Mouse (Mus musculus): ENCODE measurements at regions not wholly inside any gene's neighbourhood (a gene's known extent, or its start where the extent isn't known, plus 50 kb on each side); places are given as distances from the start of the nearest gene placed in this dataset.

GRCm38 (mm10) chr11:44206866-44207265, 193.0 kb upstream of the Il12b start:
- no peaks in the 10 kb centered on the region for H3K9me3 ChIP-seq
- no peak overlapping the region for H3K4me3 ChIP-seq
- no peak overlapping the region for H3K9ac ChIP-seq
- H3K27ac ChIP-seq (replicated peaks), result no peak overlapping the region
- no peaks in the 10 kb centered on the region for H3K4me1 ChIP-seq (replicated peaks)
- H3K27me3 ChIP-seq, result no peaks in the 10 kb centered on the region
- H3K36me3 ChIP-seq, result no peaks in the 10 kb centered on the region
- ATAC-seq (ENCODE audit: low read depth), result no peak
- WGBS, result 93% methylated on average over 4 of the region's 4 CpGs
- H3K4me2 ChIP-seq, result no peak overlapping the region

- Histone ChIP-seq H3K36me3 (no peaks in the 10 kb centered on the region), H3K27ac (replicated peaks) (no peak overlapping the region), H3K9me3 (no peaks in the 10 kb centered on the region), H3K9ac (no peak overlapping the region), H3K4me3 (no peak overlapping the region), H3K4me2 (no peak overlapping the region), H3K4me1 (replicated peaks) (no peaks in the 10 kb centered on the region), H3K27me3 (no peaks in the 10 kb centered on the region)
- no peak for ATAC-seq (ENCODE audit: low read depth)
- 56% methylated on average over 9 of the region's 9 CpGs for WGBS
Observed at GRCm38 (mm10) chr11:44211871-44212441, 187.9 kb upstream of the Il12b start.

- Histone ChIP-seq H3K27me3 (no peaks in the 10 kb centered on the region), H3K27ac (replicated peaks) (no peak overlapping the region), H3K4me1 (replicated peaks) (no peaks in the 10 kb centered on the region), H3K36me3 (no peaks in the 10 kb centered on the region), H3K9me3 (no peaks in the 10 kb centered on the region), H3K9ac (no peak overlapping the region), H3K4me2 (no peak overlapping the region), H3K4me3 (no peak overlapping the region)
- no peak for ATAC-seq (ENCODE audit: low read depth)
Observed at GRCm38 (mm10) chr11:44214095-44214494, 185.8 kb upstream of the Il12b start.

- Histone ChIP-seq H3K4me3 (no peak overlapping the region), H3K9ac (no peak overlapping the region), H3K4me1 (replicated peaks) (no peaks in the 10 kb centered on the region), H3K4me2 (no peak overlapping the region), H3K36me3 (no peaks in the 10 kb centered on the region), H3K27ac (replicated peaks) (no peak overlapping the region), H3K27me3 (no peaks in the 10 kb centered on the region), H3K9me3 (no peaks in the 10 kb centered on the region)
- no peak for ATAC-seq (ENCODE audit: low read depth)
- 87% methylated on average over 3 of the region's 3 CpGs for WGBS
Observed at GRCm38 (mm10) chr11:44216346-44216745, 183.5 kb upstream of the Il12b start.

DNA sequence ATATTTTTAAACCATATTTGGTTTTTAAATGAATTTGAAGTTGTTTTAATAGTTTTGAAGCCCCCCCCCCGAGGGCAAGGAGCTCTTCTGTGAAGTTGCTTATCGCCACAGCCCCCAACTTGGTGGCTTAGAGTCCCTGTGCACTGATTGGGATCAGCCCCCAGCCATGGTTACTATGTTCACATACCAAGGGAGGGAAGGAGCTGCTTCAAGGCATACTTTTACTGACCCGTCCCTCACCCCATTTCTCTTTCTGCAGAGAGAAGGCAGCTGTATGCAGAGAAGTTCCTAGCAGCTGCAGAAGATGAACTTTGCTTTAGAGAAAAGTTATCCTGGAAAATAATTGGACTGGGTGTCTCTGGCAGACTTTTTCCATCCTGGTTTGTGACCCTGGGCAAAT, 179.9 kb upstream of the Il12b start:
- Histone ChIP-seq H3K27ac (replicated peaks) (no peak overlapping the region), H3K27me3 (no peaks in the 10 kb centered on the region), H3K9ac (no peak overlapping the region), H3K9me3 (no peaks in the 10 kb centered on the region), H3K4me2 (no peak overlapping the region), H3K4me3 (no peak overlapping the region), H3K36me3 (no peaks in the 10 kb centered on the region), H3K4me1 (replicated peaks) (no peaks in the 10 kb centered on the region)
- ATAC-seq (ENCODE audit: low read depth), result no peak
- WGBS, result 67% methylated on average over 3 of the region's 3 CpGs

GRCm38 (mm10) chr11:44229996-44230395, 169.9 kb upstream of the Il12b start:
- 85% methylated on average over 5 of the region's 5 CpGs for WGBS
- Histone ChIP-seq H3K36me3 (no peaks in the 10 kb centered on the region), H3K27me3 (no peaks in the 10 kb centered on the region), H3K4me3 (no peak overlapping the region), H3K27ac (replicated peaks) (no peak overlapping the region), H3K4me2 (no peak overlapping the region), H3K9ac (no peak overlapping the region), H3K9me3 (no peaks in the 10 kb centered on the region), H3K4me1 (replicated peaks) (no peaks in the 10 kb centered on the region)
- ATAC-seq (ENCODE audit: low read depth), result no peak

DNA sequence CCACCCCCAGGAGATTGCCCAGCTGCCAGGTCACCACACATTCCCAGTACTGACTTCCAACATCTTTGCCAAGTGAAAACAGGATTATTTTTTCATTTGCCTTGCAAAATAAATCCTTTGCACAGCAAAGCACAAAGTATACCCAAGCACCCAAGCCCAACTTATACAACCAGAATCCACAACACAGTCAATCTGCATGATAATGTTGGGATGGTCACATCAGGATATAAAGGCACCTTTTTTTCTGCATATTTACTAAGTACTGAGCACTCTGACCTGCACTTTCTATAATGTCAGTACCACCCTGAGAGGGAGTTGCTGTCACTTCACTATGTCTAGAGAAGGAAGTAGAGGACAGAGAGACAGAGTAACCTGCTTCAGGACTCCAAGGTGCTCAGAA, 164.4 kb upstream of the Il12b start:
- H3K27ac ChIP-seq (replicated peaks), result no peak overlapping the region
- H3K36me3 ChIP-seq, result no peaks in the 10 kb centered on the region
- H3K4me1 ChIP-seq (replicated peaks), result no peaks in the 10 kb centered on the region
- H3K9me3 ChIP-seq, result no peaks in the 10 kb centered on the region
- no peak for ATAC-seq (ENCODE audit: low read depth)
- H3K4me3 ChIP-seq, result no peak overlapping the region
- no peak overlapping the region for H3K4me2 ChIP-seq
- no peak overlapping the region for H3K9ac ChIP-seq
- no peaks in the 10 kb centered on the region for H3K27me3 ChIP-seq

DNA sequence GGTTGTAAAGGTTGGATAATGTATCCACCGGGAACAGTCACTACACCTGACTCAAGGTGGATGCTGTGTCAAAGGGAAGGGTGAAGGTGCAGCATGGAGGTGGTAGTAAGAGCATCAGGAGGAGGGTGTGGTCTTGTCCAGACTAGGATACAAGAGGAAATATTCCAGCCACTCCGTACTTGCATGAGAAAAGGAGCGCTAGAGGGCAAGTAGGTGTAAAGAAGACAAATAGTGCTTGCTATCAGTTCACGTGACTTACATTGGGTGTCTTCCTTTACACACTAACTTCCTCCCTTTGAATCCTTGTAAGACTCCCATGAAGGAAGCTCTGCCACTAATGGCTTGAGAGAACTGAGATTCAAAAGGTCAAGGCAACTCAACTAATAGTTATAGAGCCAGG, 161.8 kb upstream of the Il12b start:
- no peaks in the 10 kb centered on the region for H3K9me3 ChIP-seq
- WGBS, result 97% methylated on average over 4 of the region's 4 CpGs
- no peaks in the 10 kb centered on the region for H3K4me1 ChIP-seq (replicated peaks)
- H3K9ac ChIP-seq, result no peak overlapping the region
- ATAC-seq (ENCODE audit: low read depth), result no peak
- H3K4me3 ChIP-seq, result no peak overlapping the region
- no peaks in the 10 kb centered on the region for H3K27me3 ChIP-seq
- no peaks in the 10 kb centered on the region for H3K36me3 ChIP-seq
- H3K27ac ChIP-seq (replicated peaks), result no peak overlapping the region
- H3K4me2 ChIP-seq, result no peak overlapping the region

GRCm38 (mm10) chr11:44238598-44238997, 161.3 kb upstream of the Il12b start:
- 82% methylated on average over 8 of the region's 8 CpGs for WGBS
- no peaks in the 10 kb centered on the region for H3K9me3 ChIP-seq
- H3K36me3 ChIP-seq, result no peaks in the 10 kb centered on the region
- H3K4me1 ChIP-seq (replicated peaks), result no peaks in the 10 kb centered on the region
- ATAC-seq (ENCODE audit: low read depth), result no peak
- no peak overlapping the region for H3K9ac ChIP-seq
- H3K27ac ChIP-seq (replicated peaks), result no peak overlapping the region
- H3K4me2 ChIP-seq, result no peak overlapping the region
- no peak overlapping the region for H3K4me3 ChIP-seq
- no peaks in the 10 kb centered on the region for H3K27me3 ChIP-seq

DNA sequence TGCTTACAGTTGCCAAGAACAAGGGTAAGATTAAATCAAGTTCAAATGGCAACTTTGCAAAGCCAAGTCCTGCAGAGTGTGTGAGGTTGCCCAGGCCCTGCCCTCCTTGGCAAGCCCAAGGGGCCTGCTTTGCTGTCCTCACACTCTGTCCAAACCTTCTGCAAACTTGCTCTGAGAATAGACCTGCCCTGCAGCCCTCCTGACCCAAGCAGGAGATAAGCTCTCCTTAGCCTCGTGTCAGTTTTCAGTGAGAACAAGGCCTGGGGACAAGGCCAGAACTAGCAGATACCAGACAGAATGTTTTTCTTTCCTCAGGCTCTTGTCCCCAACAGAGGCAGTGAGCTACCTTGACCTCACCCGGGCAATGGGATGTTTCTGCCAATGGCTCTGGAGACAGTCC, 156.7 kb upstream of the Il12b start:
- Histone ChIP-seq H3K9ac (no peak overlapping the region), H3K4me1 (replicated peaks) (no peaks in the 10 kb centered on the region), H3K27me3 (no peaks in the 10 kb centered on the region), H3K27ac (replicated peaks) (no peak overlapping the region), H3K4me3 (no peak overlapping the region), H3K4me2 (no peak overlapping the region), H3K36me3 (no peaks in the 10 kb centered on the region), H3K9me3 (no peaks in the 10 kb centered on the region)
- no peak for ATAC-seq (ENCODE audit: low read depth)
- 79% methylated on average over 2 of the region's 2 CpGs for WGBS

DNA sequence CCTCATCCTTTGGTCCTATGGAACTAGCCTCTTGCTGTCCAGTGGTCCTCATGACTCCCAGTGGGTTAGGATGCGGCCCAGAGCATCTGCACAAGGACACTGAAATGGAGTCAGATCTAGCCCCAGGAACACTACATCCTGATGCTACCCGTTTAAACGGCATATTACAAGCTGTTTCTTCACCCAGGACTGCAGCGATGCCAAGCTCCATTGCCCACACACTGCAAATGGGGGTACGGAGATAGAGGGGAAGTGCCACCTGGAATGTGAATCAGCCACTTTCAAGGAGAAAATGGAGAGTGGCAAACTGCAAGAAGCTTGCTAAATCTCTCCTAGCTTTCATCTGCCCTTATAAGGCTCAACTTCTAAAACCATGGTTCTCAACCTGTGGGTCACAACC, 148.0 kb upstream of the Il12b start:
- WGBS, result 81% methylated on average over 5 of the region's 5 CpGs
- H3K4me1 ChIP-seq (replicated peaks), result peaks cover 8% of the 10 kb centered on the region
- H3K9ac ChIP-seq, result no peak overlapping the region
- no peaks in the 10 kb centered on the region for H3K9me3 ChIP-seq
- H3K4me3 ChIP-seq, result no peak overlapping the region
- H3K27ac ChIP-seq (replicated peaks), result no peak overlapping the region
- H3K27me3 ChIP-seq, result no peaks in the 10 kb centered on the region
- no peaks in the 10 kb centered on the region for H3K36me3 ChIP-seq
- peak; percentile 61; the same call in 1 of the 2 replicates for ATAC-seq (ENCODE audit: low read depth)
- no peak overlapping the region for H3K4me2 ChIP-seq

DNA sequence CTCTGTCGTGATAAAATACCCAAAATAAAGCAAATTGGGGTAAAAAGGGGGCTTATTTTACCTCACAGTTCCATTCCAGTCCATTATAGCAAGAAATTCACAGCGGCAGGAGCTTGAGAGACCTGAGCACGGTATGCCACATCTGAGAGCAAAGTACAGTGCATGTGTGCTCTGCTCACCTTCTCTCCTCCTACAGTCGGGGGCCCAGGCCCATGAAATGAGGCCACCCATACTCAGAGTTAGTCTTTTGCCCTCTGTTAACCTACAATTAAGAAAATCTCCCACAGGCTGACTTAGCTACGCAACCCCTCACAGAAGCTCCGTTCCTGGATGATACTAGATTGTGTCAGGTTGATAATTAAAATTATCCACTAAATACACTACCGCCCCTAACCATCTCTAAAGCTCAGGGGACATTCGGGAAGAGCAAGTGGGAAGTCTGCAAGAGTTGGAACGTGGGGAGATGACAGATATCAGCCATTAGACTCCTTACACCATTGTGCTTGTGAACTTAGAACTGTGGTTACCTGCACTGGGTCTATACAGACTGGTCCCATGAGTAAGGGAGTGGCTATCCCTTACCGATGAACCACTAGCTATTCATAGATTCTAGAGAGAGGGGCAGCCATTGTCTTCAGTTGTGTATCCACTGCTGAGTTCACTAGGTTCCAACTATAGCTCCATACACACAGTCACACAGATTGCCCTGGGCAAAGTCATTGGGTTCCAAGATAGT, 139.3 kb upstream of the Il12b start:
- Histone ChIP-seq H3K27ac (replicated peaks) (no peak overlapping the region), H3K9ac (no peak overlapping the region), H3K4me2 (no peak overlapping the region), H3K4me1 (replicated peaks) (no peaks in the 10 kb centered on the region), H3K4me3 (no peak overlapping the region), H3K36me3 (no peaks in the 10 kb centered on the region), H3K9me3 (no peaks in the 10 kb centered on the region), H3K27me3 (no peaks in the 10 kb centered on the region)
- 86% methylated on average over 10 of the region's 10 CpGs for WGBS
- ATAC-seq (ENCODE audit: low read depth), result no peak

GRCm38 (mm10) chr11:44261657-44262056, 138.2 kb upstream of the Il12b start:
- 85% methylated on average over 8 of the region's 8 CpGs for WGBS
- H3K9ac ChIP-seq, result no peak overlapping the region
- H3K4me3 ChIP-seq, result no peak overlapping the region
- no peaks in the 10 kb centered on the region for H3K36me3 ChIP-seq
- H3K27ac ChIP-seq (replicated peaks), result no peak overlapping the region
- no peak for ATAC-seq (ENCODE audit: low read depth)
- no peaks in the 10 kb centered on the region for H3K27me3 ChIP-seq
- no peaks in the 10 kb centered on the region for H3K4me1 ChIP-seq (replicated peaks)
- H3K9me3 ChIP-seq, result no peaks in the 10 kb centered on the region
- H3K4me2 ChIP-seq, result no peak overlapping the region

All from neural tube, embryonic 13.5 days (tissue).